Mouse (Mus musculus): Measurements from ENCODE around the gene Mid2.
A peak's percentile ranks its signal among the peaks of the same experiment; 100 is the strongest.
"Not testable (repeated sequence)": the region's sequence is repeated elsewhere in the genome, so short reads cannot be mapped to it uniquely, and the experiment has no call there.

Mid2 gene

DNA sequence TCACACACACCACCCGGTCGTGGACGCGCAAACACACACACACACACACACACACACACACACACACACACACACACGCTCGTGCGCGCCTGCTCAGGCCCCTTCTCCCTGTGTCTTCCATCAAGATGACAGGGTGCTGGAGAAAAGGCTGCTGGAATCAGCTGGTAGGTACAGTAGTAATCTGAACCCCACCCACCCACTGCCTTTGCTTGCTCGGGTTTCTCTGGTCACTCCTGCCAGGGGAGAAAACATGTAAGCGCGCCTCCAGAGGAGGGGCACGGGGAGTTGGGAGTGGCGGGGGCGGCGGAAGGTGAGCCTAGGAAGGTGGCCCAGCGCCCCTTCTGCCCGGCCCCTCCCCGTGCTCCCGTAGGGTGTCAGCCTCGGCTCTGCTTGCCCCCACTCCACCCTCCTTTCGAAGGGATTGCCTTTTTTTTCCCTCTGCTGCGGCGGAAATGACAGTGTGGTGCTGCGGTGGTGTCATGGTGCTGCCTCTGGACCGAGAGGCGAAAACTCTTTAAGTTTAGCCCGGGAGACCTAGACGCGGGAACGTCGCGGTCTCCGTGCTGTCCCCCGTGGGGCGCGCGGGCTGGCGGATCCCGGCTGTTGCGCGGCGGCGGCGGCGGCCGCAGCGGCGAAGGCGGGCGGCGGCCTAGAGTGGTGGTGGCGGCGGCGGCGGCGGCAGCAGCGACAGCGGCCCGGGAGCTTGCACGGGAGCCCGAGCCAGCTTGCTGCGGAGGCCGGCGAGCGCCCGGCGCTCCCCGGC lies at the start of gene Mid2:
Gene Mid2 (plus strand): TSS at position 121 of the 763 bp plus-strand sequence.
- DNase-seq (ENCODE audit: low read depth), result no peak

DNA sequence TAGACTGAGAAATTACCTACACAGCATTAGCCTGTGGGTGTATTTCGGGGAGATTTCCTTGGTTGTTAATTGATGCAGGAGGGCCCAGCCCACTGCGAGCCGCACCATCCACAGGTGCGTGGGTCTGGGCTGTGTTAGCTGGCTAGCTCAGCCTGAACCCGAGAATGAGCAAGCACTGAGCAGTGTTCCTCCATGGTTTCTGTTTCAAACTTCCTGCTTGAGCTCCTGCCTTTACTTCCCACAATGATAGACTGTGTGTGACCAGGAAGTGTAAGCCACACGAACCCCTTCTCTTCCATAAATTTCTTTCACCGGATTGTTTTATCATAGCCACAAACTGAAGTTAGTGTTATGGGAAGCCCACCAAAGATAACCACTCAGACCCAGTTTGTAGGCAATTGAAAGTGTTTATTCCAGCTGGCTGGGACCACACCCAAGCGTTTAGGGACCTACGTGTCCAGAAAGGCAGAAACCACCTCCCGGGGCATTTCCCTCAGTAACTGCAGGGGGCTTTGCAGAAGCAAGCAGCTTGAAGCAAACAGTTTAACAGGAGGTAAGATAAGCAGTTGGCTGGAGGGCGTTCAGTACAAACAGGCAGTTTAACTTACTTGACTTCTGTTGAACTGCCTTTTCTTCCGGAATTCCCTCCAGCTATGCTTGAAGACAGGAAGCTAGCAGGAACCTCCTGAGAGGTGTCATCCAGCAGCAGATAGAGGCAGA lies 39.4 kb upstream of the Mid2 start:
- DNase-seq (ENCODE audit: low read depth), result no peak

- peak; percentile 9 for DNase-seq (ENCODE audit: low read depth)
Observed at GRCm38 (mm10) chrX:140638028-140638427, 26.4 kb upstream of the Mid2 start.

GRCm38 (mm10) chrX:140639592-140639991 lies 24.8 kb upstream of the Mid2 start:
- no peak for DNase-seq (ENCODE audit: low read depth)

DNA sequence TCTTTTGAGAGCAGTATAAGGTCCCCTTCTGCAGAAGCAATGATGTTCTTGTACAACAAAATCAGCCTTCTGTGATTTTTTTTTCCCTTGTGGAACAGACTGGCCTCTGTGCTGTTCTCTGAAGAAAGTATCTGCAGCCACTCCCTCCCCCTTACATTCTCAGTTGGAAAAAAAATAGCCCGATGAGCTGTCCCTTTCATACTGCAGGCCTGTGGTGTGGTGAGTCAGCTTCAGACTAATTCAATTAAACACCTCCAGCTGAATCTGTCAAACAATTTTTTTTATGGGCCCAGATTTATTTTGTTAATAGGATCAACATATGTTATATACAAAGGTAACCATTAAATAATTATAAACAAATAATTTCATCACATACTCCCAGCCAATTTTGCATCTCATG lies 3.7 kb upstream of the Mid2 start:
- no peak for DNase-seq (ENCODE audit: low read depth)

DNA sequence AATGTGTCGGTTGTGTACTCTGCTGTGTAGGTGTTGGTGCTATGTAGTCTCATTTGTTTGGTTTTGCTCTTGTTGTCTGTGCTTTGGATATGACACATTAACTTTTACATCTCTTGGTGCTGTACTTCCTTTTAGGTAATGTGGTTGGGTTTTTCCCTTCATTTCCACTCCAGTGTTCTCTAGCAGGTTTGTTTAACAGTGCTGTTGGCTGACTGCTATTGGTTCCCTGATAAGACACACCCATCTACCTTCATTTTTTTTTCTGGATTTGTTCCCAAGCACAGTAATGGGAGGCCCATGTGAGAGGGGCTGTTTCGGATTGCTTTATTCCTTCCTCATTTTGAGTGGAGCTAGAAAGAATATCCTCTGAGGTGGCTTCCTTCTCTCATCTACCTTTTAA lies 883 bp upstream of the Mid2 start:
- no peak for DNase-seq (ENCODE audit: low read depth)

GRCm38 (mm10) chrX:140665242-140665810 lies 927 bp downstream of the Mid2 start:
- no peak for DNase-seq (ENCODE audit: low read depth)

DNA sequence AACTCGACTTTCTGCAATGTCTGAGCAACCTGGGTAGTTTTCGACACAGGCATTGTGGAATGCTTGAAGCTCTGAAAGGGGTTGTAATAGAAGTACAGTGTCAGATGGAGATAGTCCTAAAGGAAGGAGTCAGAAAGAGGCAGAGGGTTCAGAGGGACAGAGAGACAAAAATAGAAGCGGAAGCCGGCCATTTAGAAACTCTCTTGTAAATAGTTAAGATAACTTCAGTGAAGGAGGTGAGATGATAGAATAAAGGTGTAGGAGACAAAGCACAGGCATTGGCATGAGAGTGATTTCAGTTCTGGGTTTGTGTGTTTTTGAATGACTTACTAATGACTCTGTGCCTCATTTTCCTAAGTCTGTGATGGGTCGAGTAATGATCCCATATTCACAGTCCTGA lies 11.0 kb downstream of the Mid2 start:
- DNase-seq (ENCODE audit: low read depth), result no peak

- DNase-seq (ENCODE audit: low read depth), result no peak
Observed at GRCm38 (mm10) chrX:140688335-140688734, 23.9 kb downstream of the Mid2 start.

DNA sequence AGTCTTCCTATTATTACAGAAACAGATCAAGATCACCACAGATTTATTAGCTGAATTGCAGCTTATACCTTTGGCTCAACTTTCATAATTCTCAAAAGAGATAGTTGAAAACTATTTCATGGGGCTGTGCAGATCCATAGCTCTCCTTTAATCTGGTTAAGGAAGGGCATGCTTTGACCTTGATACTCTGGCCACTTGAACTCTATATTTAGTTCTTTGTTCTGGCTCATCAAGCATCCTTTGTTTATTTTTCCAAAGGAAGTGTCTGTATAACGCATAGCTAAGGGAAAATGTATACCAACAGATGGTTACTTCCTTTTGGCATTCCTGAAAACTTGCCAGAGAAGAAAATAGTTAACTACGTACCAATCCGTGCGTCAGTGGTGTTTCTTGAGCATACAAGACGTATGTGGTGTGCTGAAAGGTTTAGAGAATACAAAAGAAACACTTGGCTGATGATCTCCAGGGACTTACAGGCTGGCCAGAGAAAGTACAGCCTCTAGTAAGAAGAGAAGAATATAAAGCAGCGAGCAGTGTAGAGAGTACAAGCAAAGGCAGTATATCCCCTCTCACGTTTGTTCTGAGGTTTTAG lies 33.6 kb downstream of the Mid2 start:
- DNase-seq (ENCODE audit: low read depth), result not testable (repeated sequence)

GRCm38 (mm10) chrX:140703224-140703623 lies 38.8 kb downstream of the Mid2 start:
- no peak for DNase-seq (ENCODE audit: low read depth)

DNA sequence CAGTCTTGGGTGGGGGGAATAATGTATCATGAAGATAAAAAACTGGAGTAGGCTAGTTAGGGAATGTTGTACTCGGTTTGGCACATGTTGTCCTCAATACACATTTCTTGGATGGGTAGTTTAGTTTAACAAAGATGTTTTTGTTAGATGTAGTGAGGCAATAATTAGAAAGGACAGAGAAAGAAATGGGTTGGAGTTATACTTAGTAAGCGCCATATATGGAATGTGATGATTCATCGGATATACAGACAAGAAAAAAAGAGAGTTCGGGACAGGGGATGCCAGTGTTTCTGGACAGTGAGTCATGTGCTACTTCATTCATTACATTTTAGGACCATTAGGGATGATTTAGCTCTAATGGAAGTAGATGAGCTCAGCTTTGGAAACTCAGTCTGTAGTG lies 41.7 kb downstream of the Mid2 start:
- DNase-seq (ENCODE audit: low read depth), result no peak

- DNase-seq (ENCODE audit: low read depth), result peak; percentile 58
Observed at GRCm38 (mm10) chrX:140722400-140722799, 58.0 kb downstream of the Mid2 start.

- DNase-seq (ENCODE audit: low read depth), result no peak
Observed at GRCm38 (mm10) chrX:140738986-140739385, 74.6 kb downstream of the Mid2 start.

DNA sequence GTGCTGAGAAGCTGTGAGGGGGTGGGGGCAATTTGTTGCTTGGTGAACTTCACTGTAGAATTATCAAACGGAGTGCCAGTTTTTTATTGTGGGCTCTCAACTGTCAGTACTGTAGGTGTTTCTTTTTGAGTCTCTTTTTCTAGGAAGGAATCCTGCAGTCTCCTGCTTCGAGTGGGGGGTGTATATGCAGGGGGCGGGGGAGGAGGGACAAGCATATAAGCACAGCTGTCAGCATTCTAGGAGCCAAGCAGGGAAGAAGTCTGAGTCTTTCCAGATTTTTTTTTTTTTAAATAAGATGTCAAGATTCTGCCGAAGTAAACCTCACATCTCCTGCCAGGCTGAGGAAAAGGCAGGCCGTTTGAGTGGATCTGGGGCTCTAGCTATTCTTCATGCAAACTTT lies 78.8 kb downstream of the Mid2 start:
- DNase-seq (ENCODE audit: low read depth), result no peak

GRCm38 (mm10) chrX:140769794-140770193 lies 105.4 kb downstream of the Mid2 start:
- DNase-seq (ENCODE audit: low read depth), result no peak

DNA sequence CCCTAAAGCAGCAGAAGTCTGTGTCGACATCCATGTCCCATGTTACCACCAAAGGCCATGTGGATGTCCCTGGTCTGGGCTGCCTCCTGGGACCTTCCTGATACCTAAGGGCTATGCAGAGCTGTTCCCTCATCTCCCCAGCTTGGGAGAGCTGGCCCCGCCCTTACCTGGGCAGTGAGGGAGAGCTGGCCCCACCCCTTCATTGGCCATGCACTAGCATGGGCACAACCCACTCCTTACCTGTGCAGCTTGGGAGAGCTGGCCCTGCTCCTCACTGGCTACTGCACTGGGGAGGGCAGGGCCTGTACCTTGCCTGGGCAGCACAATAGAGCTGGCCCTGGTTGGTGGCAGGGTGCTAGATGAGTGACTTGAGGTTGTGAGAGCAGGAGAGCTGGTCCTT lies 140.9 kb downstream of the Mid2 start:
- DNase-seq (ENCODE audit: low read depth), result no peak

GRCm38 (mm10) chrX:140813312-140814006 lies 149.1 kb downstream of the Mid2 start, which contains the start of gene Tex13b:
Tex13b (minus strand) TSS chrX:140813433.
- DNase-seq (ENCODE audit: low read depth), result no peak

Data from 416B (cell line).